Mouse (Mus musculus): ENCODE measurements around the gene Cnnm4. TPM values are rescaled to one million over a fixed set of nuclear protein-coding genes. Genes with fewer than 3 reads are reported as not detected.

Gene Cnnm4
- 5.9 TPM in 2 replicates for polyA plus RNA-seq (2015; fragmentation: Nextera tagmentation; extraction: Ambion mirVana)

DNA sequence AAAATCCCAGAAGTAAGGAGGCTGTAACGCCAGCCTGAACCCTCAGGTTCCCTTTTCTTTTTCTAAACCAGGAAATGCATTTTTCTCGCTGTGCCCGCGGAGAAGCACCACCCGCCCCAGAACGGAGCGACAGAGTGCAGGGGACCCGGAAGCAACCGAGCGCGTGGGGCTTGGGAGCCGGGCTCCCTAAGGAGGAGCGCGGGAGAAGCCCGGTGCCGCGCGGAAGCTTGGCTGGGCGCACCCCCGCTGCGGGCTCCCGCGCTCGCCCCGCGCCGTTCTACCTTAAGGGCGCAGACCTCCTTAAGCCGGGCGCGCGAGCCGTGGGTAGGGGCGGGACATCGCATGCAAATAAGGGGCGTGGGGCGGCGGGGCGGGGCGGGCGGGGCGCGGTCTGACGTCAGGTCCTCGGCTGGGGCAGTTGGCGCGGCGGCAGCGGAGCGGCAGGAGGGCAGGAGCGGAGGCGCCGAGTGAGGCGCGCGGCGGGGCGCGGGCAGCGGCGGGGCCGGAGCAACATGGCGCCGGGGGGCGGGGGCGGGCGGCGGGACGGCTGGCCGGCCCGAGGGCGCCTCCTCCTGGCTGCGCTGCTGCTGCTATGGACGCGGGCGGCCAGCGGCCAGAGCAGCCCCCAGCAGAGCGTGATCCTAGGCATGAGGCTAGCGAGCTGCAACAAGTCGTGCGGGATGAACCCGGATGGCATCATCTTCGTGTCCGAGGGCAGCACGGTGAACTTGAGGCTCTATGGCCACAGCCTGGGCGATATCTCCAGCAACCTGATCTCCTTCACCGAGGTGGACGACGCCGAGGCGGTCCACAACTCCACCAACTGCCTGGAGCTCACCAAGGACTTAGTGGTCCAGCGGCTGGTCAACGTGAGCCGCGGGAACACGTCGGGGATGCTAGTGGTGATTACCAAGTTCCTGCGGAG lies at the start of gene Cnnm4:
Gene Cnnm4, plus strand, starts transcription at position 440 of the 925 bp plus-strand sequence.

DNA sequence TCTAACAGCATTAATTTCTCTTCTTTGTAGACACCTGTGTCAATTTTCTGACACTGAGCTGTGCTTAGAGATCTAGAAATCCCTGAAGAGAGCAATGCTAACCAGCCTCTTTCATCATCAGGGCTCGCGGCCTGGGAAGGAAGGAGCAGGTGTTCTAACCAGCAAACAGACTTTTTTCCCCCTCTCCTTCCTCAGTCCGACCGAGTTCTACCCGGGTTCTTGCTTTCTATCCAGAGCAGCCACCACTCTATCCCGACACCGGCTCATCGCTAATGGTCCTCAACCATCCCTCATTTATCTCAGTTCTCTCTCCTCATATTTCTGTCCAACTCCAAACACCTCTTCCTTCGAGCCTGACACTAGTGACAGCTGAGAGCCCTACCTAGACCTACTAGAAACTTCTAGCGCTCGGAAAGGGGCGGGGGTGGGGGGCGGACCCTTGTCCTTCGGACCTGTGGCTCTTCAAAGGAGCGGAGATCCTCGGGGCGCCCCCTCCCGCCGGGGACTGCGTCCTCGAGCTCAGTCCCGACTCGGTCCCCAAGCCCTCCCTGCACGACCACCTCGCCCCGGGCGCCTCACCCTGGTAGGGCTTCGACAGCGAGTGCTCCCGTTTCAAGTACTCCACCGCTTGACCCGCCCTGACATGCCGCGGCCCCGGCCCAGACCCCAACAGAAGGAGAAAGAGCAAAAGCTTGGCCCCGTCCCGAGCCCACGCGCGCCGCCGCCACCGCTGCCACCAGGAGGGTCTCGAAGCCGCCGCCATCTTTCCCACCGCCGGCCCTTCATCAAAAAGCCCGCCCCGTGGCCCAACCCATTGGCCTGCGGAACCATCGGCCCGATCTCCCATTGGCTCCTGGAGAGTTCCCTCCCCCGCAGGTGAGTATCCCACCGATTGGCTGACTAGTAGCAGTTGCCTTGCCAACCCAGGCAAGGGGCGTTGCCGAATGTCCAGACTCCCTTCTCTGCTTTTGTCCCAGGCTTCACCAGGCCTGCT lies 26.7 kb upstream of the Cnnm4 start, which contains the start of gene Lman2l:
Gene Lman2l, minus strand, starts transcription at position 801 of the 994 bp plus-strand sequence.

DNA sequence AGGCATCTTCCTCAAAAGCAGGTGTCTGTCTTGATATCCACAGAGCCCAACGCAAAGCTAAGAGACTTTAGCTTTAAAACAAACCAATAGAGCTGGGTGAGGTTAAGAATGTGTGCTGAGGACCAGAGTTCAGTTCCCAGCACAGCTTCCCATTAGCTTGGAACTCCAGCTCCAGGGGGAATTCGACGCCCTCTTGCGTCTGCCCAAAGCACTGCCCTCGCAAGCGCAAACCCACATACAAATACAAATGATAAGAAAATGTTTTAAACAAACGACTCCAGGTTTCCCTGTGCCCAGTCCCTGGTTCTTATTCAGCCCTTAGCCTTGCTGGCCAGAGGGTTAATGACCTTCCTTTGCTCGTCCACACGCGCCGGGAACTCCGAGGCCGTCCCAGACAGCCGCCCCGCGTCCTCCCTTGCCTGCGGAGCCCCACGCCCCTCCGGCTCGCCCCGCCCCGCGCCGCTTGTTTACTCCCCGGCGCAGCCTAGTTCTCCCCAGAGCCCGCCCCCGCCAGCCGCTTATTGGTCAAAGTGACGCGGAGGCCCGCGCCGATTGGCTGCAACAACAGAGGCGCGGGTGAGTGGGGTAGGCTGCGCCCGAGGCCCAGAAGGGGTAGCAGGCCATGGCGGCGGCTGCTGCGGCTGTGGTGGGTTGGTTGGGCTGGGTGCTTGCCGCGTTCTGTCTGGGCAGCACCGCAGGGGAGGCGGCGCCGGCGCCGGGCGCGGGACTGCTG lies 40.0 kb downstream of the Cnnm4 start, which contains the start of gene Cnnm3:
Gene Cnnm3, plus strand, starts transcription at position 579 of the 733 bp plus-strand sequence.

DNA sequence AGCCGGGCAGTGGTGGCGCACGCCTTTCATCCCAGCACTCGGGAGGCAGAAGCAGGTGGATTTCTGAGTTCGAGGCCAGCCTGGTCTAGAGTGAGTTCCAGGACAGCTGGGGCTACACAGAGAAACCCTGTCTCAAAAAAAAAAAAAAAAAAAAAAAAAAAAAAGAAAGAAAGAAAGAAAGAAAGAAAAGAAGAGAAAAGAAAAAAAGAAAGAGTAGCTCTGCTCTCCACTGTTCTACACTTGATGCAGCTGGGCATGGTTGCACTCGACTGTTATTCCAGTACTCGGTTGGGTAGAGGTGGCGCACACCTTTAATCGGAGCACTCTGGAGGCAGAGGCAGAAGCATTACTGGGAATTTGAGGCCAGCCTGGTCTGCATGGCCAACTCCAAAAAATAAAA lies 65.4 kb downstream of the Cnnm4 start, which contains the start of gene Ankrd23:
Gene Ankrd23, minus strand, starts transcription at position 101 of the 400 bp plus-strand sequence.

DNA sequence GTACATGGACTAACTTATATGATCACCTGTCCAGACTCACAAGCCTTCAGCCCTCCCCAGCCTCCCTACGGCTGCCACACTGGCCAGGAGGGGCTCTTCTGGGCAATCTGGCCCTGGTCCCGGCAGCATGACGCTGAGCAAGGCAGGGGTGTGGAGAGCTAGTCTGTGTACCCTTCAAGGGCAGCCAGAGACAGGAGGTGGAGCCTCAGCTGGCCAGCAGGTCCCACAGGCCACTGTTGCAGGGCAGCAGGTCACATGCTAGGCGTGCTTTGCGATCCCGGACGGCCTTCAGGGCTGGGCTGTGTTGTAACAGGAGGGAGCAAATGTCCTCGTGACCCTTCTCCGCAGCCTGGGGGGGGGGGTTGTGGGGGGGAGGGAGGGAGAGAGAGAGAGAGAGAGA lies 67.8 kb downstream of the Cnnm4 start, which contains the start of gene Gm42417:
Gene Gm42417, minus strand, starts transcription at position 244 of the 400 bp plus-strand sequence.

DNA sequence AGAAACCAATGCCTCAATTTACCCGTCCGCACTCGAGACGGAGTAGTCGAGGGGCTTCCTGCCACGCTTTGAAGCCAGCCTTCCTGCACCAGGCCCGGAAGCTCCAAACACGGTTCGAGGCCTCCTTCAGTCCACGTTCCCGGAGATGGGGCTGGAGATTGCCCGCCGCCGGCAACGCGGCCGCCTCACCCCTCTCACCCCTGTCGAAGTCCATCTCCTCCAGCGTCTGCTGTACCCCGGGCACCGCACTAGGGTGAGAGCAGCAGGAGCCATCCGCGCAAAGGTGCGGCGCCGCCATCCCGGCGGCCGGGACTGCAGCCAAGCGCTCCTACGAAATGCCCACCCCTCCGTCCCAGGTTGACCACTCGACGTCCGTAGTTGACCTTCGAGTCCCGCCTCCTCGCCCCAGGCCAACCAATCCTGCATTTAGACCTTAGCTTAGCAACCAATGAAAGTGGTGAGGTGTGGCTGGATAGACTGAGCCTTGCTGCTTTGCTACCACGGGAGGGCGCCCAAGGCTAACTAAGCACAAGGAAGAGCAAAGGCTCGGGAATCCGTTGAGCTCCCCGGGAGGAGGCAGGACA lies 75.6 kb downstream of the Cnnm4 start, which contains the start of gene Ankrd39:
Gene Ankrd39, minus strand, starts transcription at position 558 of the 584 bp plus-strand sequence.

Small RNA genes within 50 kb of the gene (microRNA-seq; reads per million reads assigned to microRNA genes)
- 0 reads per million in 2 experiments for gene Gm47280

Other genes with a start within 250 kb of the Cnnm4 start
- gene Uggt1, start 226.9 kb upstream of the Cnnm4 start, polyA plus RNA-seq (2015; fragmentation: Nextera tagmentation; extraction: Ambion mirVana) = 15.9 and 17.4 TPM in 2 replicates
- 1.8 and 2.1 TPM in 2 replicates for gene Neurl3, start 196.9 kb upstream of the Cnnm4 start, polyA plus RNA-seq (2015; fragmentation: Nextera tagmentation; extraction: Ambion mirVana)
- gene Arid5a, start 163.9 kb upstream of the Cnnm4 start, polyA plus RNA-seq (2015; fragmentation: Nextera tagmentation; extraction: Ambion mirVana) = 13.8 and 16.1 TPM in 2 replicates
- gene Kansl3, start 102.4 kb upstream of the Cnnm4 start, polyA plus RNA-seq (2015; fragmentation: Nextera tagmentation; extraction: Ambion mirVana) = 20.3 and 23.6 TPM in 2 replicates
- gene Fer1l5, start 99.3 kb upstream of the Cnnm4 start, polyA plus RNA-seq (2015; fragmentation: Nextera tagmentation; extraction: Ambion mirVana) = 0.17 and 0.38 TPM in 2 replicates
- gene Lman2l, start 26.3 kb upstream of the Cnnm4 start, polyA plus RNA-seq (2015; fragmentation: Nextera tagmentation; extraction: Ambion mirVana) = 26.3 and 27.8 TPM in 2 replicates
- 2.1 and 2.7 TPM in 2 replicates for gene Cnnm3, start 40.2 kb downstream of the Cnnm4 start, polyA plus RNA-seq (2015; fragmentation: Nextera tagmentation; extraction: Ambion mirVana)
- gene Ankrd23, start 65.3 kb downstream of the Cnnm4 start, polyA plus RNA-seq (2015; fragmentation: Nextera tagmentation; extraction: Ambion mirVana) = 53.8 and 60.7 TPM in 2 replicates
- gene Gm42417, start 67.8 kb downstream of the Cnnm4 start, polyA plus RNA-seq (2015; fragmentation: Nextera tagmentation; extraction: Ambion mirVana) = 0.28 and 0.54 TPM in 2 replicates
- 18.4 and 19.7 TPM in 2 replicates for gene Ankrd39, start 75.8 kb downstream of the Cnnm4 start, polyA plus RNA-seq (2015; fragmentation: Nextera tagmentation; extraction: Ambion mirVana)
- 5.3 and 6.3 TPM in 2 replicates for gene Sema4c, start 86.7 kb downstream of the Cnnm4 start, polyA plus RNA-seq (2015; fragmentation: Nextera tagmentation; extraction: Ambion mirVana)
- gene Fam178b, start 211.6 kb downstream of the Cnnm4 start, polyA plus RNA-seq (2015; fragmentation: Nextera tagmentation; extraction: Ambion mirVana) = 0.68 and 0.78 TPM in 2 replicates
- 1,173 and 1,270 TPM in 2 replicates for gene Cox5b, start 219.8 kb downstream of the Cnnm4 start, polyA plus RNA-seq (2015; fragmentation: Nextera tagmentation; extraction: Ambion mirVana)
- gene 4933424G06Rik, start 238.5 kb downstream of the Cnnm4 start, polyA plus RNA-seq (2015; fragmentation: Nextera tagmentation; extraction: Ambion mirVana) = 0.21 and 0.34 TPM in 2 replicates
- gene Actr1b, start 242.8 kb downstream of the Cnnm4 start, polyA plus RNA-seq (2015; fragmentation: Nextera tagmentation; extraction: Ambion mirVana) = 58.7 and 59.8 TPM in 2 replicates

Measured in skeletal muscle tissue, postnatal 0 days (tissue).